Mouse (Mus musculus): Measurements from ENCODE around the gene Tesk1.
A peak's percentile ranks its signal among the peaks of the same experiment; 100 is the strongest.
"Not testable (repeated sequence)": the region's sequence is repeated elsewhere in the genome, so short reads cannot be mapped to it uniquely, and the experiment has no call there.

The Tesk1 gene

GRCm38 (mm10) chr4:43453413-43453812 is 11.7 kb downstream of the Tesk1 start:
- DNase-seq (ENCODE audit: low spot score in 2 of 2) = no peak

- no peak for DNase-seq (ENCODE audit: low spot score in 2 of 2)
Measured at GRCm38 (mm10) chr4:43454041-43454836, 12.5 kb downstream of the Tesk1 start, which contains the start of gene Cd72. Gene Cd72 (minus strand): TSS chr4:43454628.

DNA sequence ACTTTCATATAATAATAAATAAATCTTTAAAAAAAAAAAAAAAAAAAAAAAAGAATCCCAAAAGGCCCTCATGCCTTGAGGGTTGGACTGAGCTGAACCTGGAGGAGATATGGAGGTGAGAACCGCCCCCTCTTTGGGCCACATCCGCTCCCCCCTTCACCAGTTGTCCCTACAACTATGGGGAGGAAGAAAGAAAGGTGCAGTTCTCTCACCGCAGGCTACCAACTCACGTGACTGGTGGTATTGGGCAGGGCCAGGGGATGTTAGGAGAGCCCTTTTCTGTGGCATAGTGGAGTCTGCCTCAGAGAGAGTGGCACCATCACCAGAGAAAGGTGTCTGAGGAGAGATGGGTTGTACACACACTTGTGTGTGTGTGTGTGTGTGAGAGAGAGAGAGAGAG is 14.7 kb downstream of the Tesk1 start:
- DNase-seq (ENCODE audit: low spot score in 2 of 2) = no peak

DNA sequence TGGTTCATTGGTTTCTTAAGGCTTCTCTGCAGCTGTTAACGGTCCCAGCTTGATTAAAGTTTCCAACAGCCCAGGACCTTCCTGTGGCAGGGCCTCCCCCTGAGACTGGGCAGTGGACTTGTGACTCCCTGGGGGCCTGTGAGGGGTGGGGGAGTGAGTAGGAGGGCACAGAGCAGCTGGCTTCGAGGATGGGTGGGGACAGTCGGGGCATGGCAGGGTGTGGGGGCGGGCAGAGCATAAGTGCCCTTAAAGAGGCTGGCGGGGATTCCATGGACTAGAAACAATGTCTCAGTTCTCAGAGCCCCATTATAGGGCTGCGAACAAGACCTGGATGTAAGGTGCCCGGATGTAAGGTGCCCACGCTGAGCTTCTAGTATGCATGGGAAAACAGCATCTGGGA is 15.4 kb downstream of the Tesk1 start:
- no peak for DNase-seq (ENCODE audit: low spot score in 2 of 2)

GRCm38 (mm10) chr4:43463102-43463501 is 21.4 kb downstream of the Tesk1 start:
- no peak for DNase-seq (ENCODE audit: low spot score in 2 of 2)

- no peak for DNase-seq (ENCODE audit: low spot score in 2 of 2)
Measured at GRCm38 (mm10) chr4:43465935-43466334, 24.2 kb downstream of the Tesk1 start.

DNA sequence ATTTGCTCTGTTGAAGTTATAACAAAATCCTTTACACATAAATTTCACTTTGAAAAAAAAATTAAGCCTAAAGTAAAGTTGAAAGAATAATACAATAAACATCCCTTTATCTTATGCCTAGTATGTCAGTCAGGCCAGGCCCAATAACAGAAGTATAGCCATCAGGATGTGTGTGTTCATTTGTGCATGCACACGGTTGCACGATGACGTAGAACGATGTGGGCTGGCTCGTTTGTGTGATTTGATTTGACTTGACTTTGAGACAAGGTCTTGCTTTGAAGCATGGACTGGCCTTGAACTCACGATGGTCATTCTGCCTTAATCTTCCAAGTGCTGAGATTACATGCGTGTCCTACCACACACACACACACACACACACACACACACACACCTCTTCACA is 25.1 kb downstream of the Tesk1 start:
- DNase-seq (ENCODE audit: low spot score in 2 of 2) = no peak

GRCm38 (mm10) chr4:43470301-43470700 is 28.6 kb downstream of the Tesk1 start:
- DNase-seq (ENCODE audit: low spot score in 2 of 2) = no peak

DNA sequence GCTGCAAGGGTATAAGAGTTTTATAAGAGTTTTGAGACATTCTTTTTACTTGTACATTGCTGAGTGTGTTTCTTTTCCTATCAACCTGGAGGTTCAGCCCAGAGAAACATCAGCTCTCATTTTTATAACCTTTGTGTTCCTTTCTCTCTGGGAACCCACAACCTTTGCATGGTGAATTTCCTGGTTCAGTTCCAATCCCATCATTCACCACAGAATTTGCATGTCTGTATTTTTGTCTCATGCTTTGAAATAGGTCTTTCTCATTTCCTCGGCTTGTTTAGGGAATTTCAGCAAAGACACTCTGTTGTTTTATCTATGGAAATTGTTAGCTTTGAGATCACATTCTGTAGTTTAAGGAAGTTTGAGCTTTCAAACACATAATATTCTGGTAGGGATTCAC is 31.9 kb downstream of the Tesk1 start:
- no peak for DNase-seq (ENCODE audit: low spot score in 2 of 2)

GRCm38 (mm10) chr4:43476604-43477003 is 34.9 kb downstream of the Tesk1 start:
- no peak for DNase-seq (ENCODE audit: low spot score in 2 of 2)

GRCm38 (mm10) chr4:43477857-43478533 is 36.3 kb downstream of the Tesk1 start:
- DNase-seq (ENCODE audit: low spot score in 2 of 2) = peak; percentile 76

GRCm38 (mm10) chr4:43478534-43478858 is 36.8 kb downstream of the Tesk1 start:
- DNase-seq (ENCODE audit: low spot score in 2 of 2) = no peak

DNA sequence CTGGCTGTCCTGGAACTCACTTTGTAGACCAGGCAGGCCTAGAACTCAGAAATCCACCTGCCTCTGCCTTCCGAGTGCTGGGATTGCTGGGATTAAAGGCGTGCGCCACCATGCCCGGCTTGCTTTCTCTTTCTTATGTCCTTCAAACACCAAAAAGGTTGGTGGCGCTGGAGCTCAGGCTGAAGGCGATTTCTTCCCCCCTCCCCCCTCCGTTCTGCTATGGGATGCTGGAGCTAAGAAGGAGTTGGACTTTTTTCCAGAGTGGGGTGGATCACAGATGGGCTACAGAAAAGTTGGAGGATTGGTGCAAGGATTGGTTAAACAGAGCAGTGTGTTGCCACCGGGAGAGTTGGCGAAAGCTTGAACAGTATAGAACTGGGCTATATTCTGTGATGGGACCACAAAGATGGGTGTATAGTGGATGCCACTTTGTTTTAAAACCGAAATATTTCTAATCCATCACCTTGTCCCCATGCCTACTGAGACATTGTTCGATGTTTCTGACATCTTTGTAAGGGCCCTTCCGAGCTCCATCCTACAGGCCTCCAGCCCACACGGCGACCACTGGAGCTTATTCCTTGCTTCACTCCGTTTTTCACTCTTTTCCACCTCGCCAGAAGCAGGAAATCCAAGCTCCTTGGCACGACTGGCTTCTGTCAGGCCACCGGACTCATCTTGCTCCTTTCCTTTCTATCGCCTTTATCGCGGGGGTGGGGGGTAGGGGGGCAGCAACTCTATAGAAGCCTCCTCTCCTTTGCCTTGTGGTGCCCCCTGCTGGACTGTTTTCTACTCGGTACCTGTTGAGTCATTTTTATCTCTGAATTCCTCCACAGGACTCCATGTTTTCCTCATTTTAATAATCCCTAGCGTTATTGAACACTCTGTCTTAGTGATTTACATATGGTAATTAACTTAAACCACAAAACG is 37.4 kb downstream of the Tesk1 start:
- peak in 1 of 2 experiments; percentile 40 for DNase-seq (ENCODE audit: low spot score in 2 of 2)

GRCm38 (mm10) chr4:43480985-43481384 is 39.2 kb downstream of the Tesk1 start:
- no peak for DNase-seq (ENCODE audit: low spot score in 2 of 2)

DNA sequence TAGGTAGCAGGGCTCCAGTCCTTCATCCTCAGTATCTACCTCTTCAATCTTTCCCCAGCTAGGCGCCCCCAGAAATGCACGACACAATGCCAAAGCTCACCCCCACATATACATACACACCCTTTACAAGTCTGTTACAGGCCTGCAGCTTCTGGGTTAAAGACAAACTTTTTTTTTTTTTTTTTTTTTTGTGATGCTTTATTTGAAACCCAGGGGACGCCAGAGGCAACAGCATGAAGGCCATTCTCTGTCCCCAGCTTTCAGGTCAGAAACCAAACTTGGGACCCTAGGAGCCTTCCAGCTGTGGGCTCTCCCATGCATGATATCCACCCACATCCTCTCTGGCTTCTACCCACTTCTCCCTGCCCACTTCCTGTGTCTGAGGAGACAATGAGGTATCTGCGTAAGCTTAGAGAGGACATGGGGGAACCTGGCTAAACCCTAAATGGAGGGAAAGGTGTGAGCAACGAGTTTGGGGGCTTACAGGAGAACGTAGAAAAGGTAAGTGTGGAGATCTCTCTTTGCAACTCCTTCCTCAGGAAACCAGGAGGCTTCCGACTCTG is 40.2 kb downstream of the Tesk1 start:
- DNase-seq (ENCODE audit: low spot score in 2 of 2) = no peak

DNA sequence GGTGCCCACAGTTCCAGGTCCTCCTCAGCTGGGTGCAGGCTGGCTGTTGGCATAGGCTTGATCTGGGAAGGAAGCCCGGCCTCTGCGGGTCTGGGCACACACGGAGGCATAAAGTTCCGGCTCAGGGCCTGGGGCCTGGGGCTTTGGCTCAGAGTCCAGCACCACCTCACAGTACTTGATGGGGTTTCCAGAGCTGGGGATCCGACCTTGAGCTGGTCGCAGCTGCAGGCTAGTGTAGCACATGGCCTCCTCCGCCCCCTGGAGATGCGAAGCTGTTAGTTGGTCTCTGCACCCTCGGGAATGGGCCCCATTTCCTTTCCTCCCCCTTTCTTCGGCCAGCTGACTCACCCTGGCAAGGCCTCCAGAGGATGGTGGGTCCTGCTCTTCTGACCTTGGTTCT is 40.9 kb downstream of the Tesk1 start:
- DNase-seq (ENCODE audit: low spot score in 2 of 2) = no peak

DNA sequence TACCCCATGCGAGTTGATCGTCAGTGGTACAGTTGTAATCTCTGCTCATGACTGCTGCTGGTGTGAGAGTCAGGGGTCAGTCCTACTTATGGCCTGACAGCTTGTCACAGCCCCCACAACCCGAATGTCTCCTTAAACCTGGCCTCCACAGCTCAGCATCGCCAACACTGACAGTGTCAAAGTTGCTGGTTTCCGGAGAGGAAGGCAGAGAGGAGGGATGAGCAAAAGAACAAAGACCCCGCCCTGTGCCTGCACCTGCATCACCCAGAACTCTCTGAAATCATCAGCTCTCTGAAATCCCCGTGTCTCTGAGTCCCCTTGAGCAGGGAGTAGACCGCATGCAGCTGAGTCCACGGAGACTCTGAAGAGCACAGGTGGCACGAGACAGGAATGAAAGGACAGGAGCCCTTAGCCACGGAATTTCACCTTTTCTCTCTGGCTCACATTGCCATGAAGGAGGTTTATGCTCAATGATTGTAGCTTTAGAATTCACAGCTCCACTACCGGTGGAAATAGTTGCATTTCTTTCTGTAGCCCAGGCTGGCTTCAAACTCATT is 41.9 kb downstream of the Tesk1 start, which contains the start of gene Sit1:
Sit1 (minus strand) TSS at position 200 of the 557 bp plus-strand sequence.
- no peak for DNase-seq (ENCODE audit: low spot score in 2 of 2)

DNA sequence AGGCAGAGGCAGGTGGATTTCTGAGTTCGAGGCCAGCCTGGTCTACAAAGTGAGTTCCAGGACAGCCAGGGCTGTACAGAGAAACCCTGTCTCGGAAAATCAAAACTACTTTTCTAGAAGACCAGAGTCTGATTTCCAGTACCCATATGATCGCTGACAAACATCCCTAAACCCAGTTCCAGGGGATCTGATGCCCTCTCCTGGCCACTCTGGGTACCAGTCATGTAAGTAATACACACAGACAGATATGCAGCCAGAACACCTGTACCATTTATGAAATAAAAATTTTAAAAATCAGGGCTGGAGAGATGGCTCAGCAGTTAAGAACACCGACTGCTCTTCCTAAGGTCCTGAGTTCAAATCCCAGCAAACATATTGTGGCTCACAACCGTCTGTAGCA is 43.9 kb downstream of the Tesk1 start:
- DNase-seq (ENCODE audit: low spot score in 2 of 2) = not testable (repeated sequence)

- DNase-seq (ENCODE audit: low spot score in 2 of 2) = no peak
Measured at GRCm38 (mm10) chr4:43489611-43490010, 47.9 kb downstream of the Tesk1 start.

DNA sequence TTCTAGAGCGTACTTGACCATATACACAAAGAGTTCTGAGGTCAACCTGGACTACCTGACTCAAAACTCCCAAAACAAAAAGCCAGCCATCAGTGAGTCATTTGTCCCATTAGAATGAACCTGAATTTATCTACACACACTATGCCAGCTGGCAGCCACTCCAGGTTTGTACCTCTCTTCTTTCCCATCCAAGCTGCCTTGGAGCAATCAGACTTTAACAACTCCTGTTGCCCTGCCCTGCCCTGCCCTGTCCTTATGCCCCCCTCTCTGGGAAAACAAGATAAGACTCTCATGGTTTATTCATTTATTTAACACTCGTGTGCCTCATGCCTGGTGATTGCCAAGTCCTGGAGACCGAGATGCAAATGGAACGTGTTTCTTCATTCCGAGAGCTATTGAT is 49.1 kb downstream of the Tesk1 start:
- no peak for DNase-seq (ENCODE audit: low spot score in 2 of 2)

DNA sequence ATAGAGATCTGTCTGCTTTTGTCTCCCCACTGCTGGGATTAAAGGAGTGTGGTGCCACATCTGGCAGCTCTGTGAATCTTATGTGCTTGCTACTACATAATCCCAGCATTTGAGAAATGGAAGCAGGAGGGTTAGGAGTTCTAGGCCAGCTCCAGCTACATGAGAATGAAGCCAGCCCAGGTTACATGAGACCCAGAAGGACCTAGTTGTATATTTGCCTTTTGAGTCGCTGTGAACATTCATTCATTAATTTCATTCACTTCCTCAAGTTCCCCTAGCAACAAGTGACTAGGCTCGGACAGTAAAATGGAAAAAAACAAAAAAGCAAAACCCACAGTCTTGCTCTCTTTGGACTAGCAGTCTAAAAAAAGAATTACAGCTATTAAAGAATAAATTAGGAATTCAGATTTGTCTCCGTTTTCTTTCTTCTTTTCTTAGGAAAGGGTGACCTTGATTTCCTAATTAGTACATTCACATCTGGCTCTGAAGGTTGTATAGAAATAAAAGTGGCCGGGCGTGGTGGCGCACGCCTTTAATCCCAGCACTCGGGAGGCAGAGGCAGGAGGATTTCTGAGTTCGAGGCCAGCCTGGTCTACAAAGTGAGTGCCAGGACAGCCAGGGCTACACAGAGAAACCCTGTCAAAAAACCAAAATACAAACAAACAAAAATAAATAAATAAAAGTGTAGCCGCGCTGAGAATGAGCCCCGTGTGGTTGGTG is 50.5 kb downstream of the Tesk1 start:
- no peak for DNase-seq (ENCODE audit: low spot score in 2 of 2)

Measured in frontal cortex, postnatal 14 days (tissue).